Mouse (Mus musculus) stomach, embryonic 14.5 days (tissue): ENCODE data around the gene Phlda2. TPM values are rescaled to one million over a fixed set of nuclear protein-coding genes. Genes with fewer than 3 reads are reported as not detected.

Experiments
- ATAC-seq: fragments of 200-750 bp; cut with Nextera tagmentation; 2 replicates; pipeline ENCODE4 v1.8.0; 2017; ENCODE audit warnings: low read depth, moderate TSS enrichment; ENCODE audit not compliant: insufficient number of reproducible peaks, insufficient read depth, low FRiP score
- H3K27ac ChIP-seq: fragments of 300-500 bp; sonication (generic); 2 replicates; pipeline ENCODE4 v1.5.1; 2014; ENCODE audit warnings: mild to moderate bottlenecking, low read length, moderate library complexity, mixed read lengths
- H3K27me3 ChIP-seq: fragments of 300-500 bp; sonication (generic); 2 replicates; pipeline ENCODE4 v1.6.1; 2014; ENCODE audit warnings: low read length, control low read depth, mixed read lengths; ENCODE audit not compliant: control insufficient read depth, insufficient read depth
- H3K36me3 ChIP-seq: fragments of 300-500 bp; sonication (generic); 2 replicates; pipeline ENCODE4 v1.6.1; 2014; ENCODE audit warnings: mild to moderate bottlenecking, control low read depth, low read length, moderate library complexity, mixed read lengths; ENCODE audit not compliant: control insufficient read depth, insufficient read depth
- H3K4me1 ChIP-seq: fragments of 300-500 bp; sonication (generic); 2 replicates; pipeline ENCODE4 v1.6.1; 2014; ENCODE audit warnings: low read length, control low read depth, mixed read lengths; ENCODE audit not compliant: control insufficient read depth, insufficient read depth
- H3K4me2 ChIP-seq: fragments of 300-500 bp; sonication (generic); replicated peaks from 2 replicates; pipeline ENCODE4 v1.6.1; 2014; ENCODE audit warnings: low read depth, low read length, control low read depth
- H3K4me3 ChIP-seq: fragments of 300-500 bp; sonication (generic); 2 replicates; pipeline ENCODE4 v1.5.1; 2014; ENCODE audit warnings: low read depth, low read length, control low read depth
- H3K9ac ChIP-seq: fragments of 300-500 bp; sonication (generic); replicated peaks from 2 replicates; pipeline ENCODE4 v1.6.1; 2014; ENCODE audit warnings: low read depth, mild to moderate bottlenecking, control low read depth, low read length, moderate library complexity, mixed read lengths
- H3K9me3 ChIP-seq: fragments of 300-500 bp; sonication (generic); 2 replicates; pipeline ENCODE4 v1.6.1; 2016; ENCODE audit warnings: low read depth, low read length, control low read depth; ENCODE audit not compliant: control insufficient read depth
- WGBS: fragments of 180-500 bp; shearing (Covaris S2); extraction: QIAGEN DNeasy Blood & Tissue Kit; methylation state at CpG from one replicate; pipeline ENCODE4 v1.1.7; 2014; 5-methylcytosine and 5-hydroxymethylcytosine counted together
- polyA plus RNA-seq: library from polyadenylated mRNA; unstranded; fragments of >200 nt; fragmentation: Nextera tagmentation; extraction: Ambion mirVana; gene quantifications from 2 replicates; pipeline ENCODE4 v1.2.1, GENCODE M21; 2014

Gene Phlda2
- polyA plus RNA-seq, 1 experiment from 2014 or later = 4.6 TPM

DNA sequence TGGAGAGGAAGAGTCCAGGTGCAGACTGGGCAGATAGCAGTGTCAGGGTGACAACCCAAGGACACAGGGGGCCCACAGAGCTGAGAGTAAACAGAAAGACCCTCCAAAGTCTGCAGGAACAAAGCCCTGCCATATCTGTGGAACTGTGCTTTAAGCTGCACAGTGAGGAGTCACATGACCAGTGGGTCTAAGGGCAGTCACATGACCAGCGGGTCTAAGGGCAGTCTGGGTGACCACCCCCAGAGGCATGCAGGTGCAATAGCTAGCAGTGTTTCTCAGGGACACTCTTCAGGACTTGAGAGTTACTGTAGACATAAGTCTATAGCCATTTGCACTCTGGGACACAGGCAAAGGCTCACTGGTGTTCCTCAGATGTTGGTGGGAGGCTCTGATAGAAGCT, 6.6 kb upstream of the Phlda2 start:
- Histone ChIP-seq H3K27me3 (no peaks in the 10 kb centered on the region), H3K9ac (no peak overlapping the region), H3K4me1 (no peaks in the 10 kb centered on the region), H3K9me3 (no peaks in the 10 kb centered on the region), H3K4me2 (no peak overlapping the region), H3K36me3 (peaks cover 20% of the 10 kb centered on the region), H3K4me3 (no peak overlapping the region), H3K27ac (no peak overlapping the region)
- ATAC-seq = no peak
- WGBS = 91% methylated on average over 1 of the region's 1 CpGs

DNA sequence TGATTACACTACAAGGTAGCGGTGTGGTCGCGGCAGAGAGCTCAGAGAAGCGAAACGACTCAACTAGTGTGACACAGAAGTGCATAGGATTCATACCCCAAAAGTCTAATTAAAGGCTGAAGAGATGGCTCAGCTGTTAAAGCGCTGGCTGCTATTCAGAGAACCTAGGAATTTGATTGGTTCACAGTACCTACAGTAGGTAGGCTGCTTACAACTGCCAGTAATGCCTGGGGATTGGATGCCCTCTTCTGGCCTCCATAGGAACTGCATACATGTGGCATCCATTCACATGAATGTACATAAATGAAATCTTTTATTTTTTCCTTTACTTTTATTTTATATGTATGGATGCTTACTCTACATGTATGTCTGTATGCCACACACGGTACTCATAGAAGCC, 3.7 kb upstream of the Phlda2 start:
- Histone ChIP-seq H3K27ac (no peak overlapping the region), H3K27me3 (peaks cover 11% of the 10 kb centered on the region), H3K36me3 (no peaks in the 10 kb centered on the region), H3K4me2 (no peak overlapping the region), H3K4me1 (peaks cover under 1% of the 10 kb centered on the region; the same call in 1 of the 2 replicates), H3K9ac (no peak overlapping the region), H3K9me3 (no peaks in the 10 kb centered on the region), H3K4me3 (no peak overlapping the region)
- WGBS = 27% methylated on average over 7 of the region's 7 CpGs
- ATAC-seq = no peak

DNA sequence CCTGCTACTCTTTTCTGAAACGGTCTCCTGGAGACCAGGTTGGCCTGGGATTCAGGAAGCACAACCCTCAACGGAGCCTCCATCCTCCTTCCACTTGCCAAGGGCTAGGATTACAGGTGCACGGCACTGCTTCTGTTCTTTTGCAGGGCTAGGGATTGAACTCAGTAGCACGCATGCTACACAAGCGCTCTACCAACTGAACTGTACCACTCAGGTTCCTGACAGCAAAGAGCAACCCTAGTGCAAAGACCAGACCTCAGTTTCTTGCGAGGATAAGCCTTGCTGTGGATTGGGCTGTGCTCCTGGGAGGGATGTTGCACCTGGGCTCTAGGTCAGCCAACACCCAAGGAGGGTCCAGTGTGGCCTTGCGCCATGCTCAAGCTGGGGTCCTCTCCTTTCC, 3.3 kb upstream of the Phlda2 start:
- H3K27me3 ChIP-seq = peaks cover 11% of the 10 kb centered on the region

DNA sequence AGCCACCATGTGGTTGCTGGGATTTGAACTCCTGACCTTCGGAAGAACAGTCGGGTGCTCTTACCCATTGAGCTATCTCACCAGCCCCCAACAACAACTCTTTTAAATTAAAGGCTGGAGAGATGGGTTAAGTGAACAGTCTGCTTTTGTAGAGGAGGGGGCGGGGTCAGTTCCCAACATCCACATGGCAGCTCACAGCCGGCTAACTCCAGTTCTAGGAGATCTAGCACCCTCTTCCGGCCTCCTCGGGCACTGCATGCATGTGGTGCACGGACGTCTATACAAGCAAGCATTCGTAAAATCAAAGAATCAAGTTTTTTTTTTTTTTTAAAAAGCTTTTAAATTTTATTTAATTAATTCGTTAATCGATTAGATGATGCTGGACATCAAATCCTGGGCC, 2.9 kb upstream of the Phlda2 start:
- no peak overlapping the region for H3K27ac ChIP-seq
- H3K4me1 ChIP-seq = peaks cover 4% of the 10 kb centered on the region; the same call in 1 of the 2 replicates
- H3K9ac ChIP-seq = no peak overlapping the region
- peaks cover 14% of the 10 kb centered on the region for H3K27me3 ChIP-seq
- no peak for ATAC-seq
- no peaks in the 10 kb centered on the region for H3K36me3 ChIP-seq
- H3K4me3 ChIP-seq = no peak overlapping the region
- H3K9me3 ChIP-seq = no peaks in the 10 kb centered on the region
- no peak overlapping the region for H3K4me2 ChIP-seq
- 26% methylated on average over 11 of the region's 11 CpGs for WGBS

More for the DNA sequence above, 3.3 kb upstream of the Phlda2 start:
- Histone ChIP-seq H3K27ac (no peak overlapping the region), H3K9ac (no peak overlapping the region), H3K4me2 (no peak overlapping the region), H3K4me3 (no peak overlapping the region), H3K9me3 (no peaks in the 10 kb centered on the region), H3K36me3 (no peaks in the 10 kb centered on the region), H3K4me1 (peaks cover 4% of the 10 kb centered on the region; the same call in 1 of the 2 replicates)
- ATAC-seq = no peak
- WGBS = 67% methylated on average over 7 of the region's 7 CpGs

DNA sequence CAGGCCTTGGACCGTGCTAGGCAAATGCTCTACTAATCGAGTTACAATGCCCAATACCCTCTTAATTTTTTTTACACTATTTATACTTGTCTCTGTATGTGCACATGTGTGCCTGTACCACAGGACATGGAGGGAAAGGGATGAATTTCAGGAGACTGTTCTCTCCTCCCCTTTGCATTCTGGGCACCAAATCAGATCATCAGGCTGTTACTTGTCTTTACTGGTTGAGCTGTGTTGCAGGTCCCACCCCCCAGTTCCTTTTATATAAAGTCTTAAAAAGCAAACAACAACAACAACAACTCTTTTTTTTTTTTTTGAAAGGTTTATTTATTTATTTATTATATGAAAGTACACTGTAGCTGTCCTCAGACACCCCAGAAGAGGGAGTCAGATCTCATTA, 2.5 kb upstream of the Phlda2 start:
- H3K9me3 ChIP-seq = no peaks in the 10 kb centered on the region
- H3K4me2 ChIP-seq = no peak overlapping the region
- no peak overlapping the region for H3K4me3 ChIP-seq
- WGBS = 83% methylated on average over 2 of the region's 2 CpGs
- peaks cover 4% of the 10 kb centered on the region; the same call in 1 of the 2 replicates for H3K4me1 ChIP-seq
- H3K27me3 ChIP-seq = peaks cover 18% of the 10 kb centered on the region
- no peaks in the 10 kb centered on the region for H3K36me3 ChIP-seq
- H3K27ac ChIP-seq = no peak overlapping the region
- H3K9ac ChIP-seq = no peak overlapping the region
- no peak for ATAC-seq

DNA sequence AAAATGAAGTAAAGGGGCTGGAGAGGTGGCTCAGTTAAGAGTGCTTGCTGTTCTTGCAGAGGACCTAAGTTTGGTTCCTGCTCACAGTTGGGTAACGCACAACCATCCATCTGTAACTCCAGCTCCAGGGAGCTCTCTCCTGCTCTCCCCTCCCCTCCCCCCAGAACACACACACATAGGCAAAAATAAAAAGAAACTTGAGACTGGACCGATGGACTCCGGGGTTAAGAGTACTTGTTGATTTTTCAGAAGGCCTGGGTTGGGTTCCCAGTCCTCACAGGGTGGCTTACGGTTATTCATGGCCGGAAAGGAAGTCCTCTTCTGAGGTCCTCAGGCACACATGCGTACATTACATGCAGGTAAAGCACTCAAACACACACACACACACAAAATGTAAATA, 976 bp upstream of the Phlda2 start:
- Histone ChIP-seq H3K9ac (no peak overlapping the region), H3K36me3 (no peaks in the 10 kb centered on the region), H3K27me3 (peaks cover 19% of the 10 kb centered on the region), H3K4me2 (no peak overlapping the region), H3K4me1 (peaks cover 4% of the 10 kb centered on the region; the same call in 1 of the 2 replicates), H3K27ac (no peak overlapping the region), H3K4me3 (no peak overlapping the region), H3K9me3 (no peaks in the 10 kb centered on the region)
- WGBS = 84% methylated on average over 6 of the region's 6 CpGs
- ATAC-seq = no peak

DNA sequence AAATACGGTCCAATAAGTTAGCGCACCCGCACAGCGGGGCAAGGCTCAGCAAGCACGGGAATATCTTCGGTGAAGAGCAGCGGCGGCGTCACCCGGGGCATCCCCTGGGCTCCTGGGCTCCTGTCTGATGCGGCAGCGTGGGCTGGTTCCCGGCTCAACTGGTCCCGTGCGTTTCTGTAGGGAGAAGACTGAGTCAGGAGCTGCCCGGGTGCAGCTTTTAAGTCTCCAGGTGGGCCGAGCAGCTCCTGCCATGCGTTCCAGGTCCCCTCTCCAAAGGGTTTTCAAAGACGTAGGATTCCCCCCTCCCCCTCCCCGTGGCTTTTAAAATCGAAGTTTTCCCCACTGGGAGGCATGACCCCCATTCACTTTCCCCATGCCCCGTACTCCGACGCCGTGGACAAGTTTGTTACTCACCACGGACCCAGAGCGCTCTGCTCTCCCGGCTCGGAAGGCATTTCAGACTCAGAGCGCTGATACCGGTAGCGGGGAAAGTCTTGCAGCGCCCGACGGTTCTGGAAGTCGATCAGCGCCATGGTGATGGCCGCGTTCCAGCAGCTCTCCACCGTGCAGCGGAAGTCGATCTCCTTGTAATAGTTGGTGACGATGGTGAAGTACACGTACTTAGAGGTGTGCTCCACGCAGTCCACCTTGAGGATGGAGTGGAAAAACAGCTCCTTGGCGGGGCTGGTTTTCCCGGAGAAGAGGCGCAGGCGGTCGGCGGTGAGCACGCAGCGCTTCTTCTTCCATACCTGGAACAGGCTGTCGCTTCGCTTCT, 1.1 kb downstream of the Phlda2 start:
- Histone ChIP-seq H3K9ac (peak overlapping the region; percentile 21; the same call in 1 of the 2 replicates), H3K27me3 (peaks cover 19% of the 10 kb centered on the region), H3K4me1 (peaks cover 4% of the 10 kb centered on the region; the same call in 1 of the 2 replicates), H3K4me3 (peak overlapping the region; percentile 41), H3K36me3 (no peaks in the 10 kb centered on the region), H3K27ac (no peak overlapping the region), H3K9me3 (no peaks in the 10 kb centered on the region), H3K4me2 (peak overlapping the region; percentile 94)
- WGBS = 2% methylated on average over 55 of the region's 55 CpGs
- ATAC-seq = no peak

DNA sequence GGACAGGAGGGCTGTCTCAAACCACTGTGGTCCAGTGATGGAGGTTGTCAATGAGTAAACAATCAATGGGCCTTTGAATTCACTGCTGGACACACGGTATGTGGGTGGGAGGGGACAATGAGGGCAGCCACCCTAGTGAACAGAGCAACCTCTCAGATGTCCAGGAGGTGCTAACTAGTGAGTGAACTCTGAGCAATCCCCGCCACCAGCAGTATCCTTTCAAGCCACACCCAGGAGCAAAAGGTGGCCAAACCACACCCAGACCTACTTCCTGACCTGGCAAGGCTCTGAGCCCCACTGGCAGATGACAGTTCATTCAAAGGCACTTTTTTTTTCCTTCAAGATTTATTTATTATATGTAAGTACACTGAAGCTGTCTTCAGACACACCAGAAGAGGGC, 2.0 kb downstream of the Phlda2 start:
- H3K27me3 ChIP-seq = peaks cover 19% of the 10 kb centered on the region
- H3K4me2 ChIP-seq = no peak overlapping the region
- H3K9me3 ChIP-seq = no peaks in the 10 kb centered on the region
- WGBS = 29% methylated on average over 2 of the region's 2 CpGs
- peaks cover 4% of the 10 kb centered on the region; the same call in 1 of the 2 replicates for H3K4me1 ChIP-seq
- no peak overlapping the region for H3K9ac ChIP-seq
- ATAC-seq = no peak
- H3K27ac ChIP-seq = no peak overlapping the region
- H3K36me3 ChIP-seq = no peaks in the 10 kb centered on the region
- no peak overlapping the region for H3K4me3 ChIP-seq
